Mouse (Mus musculus) heart, embryonic 11.5 days (tissue): Measurements from ENCODE around the gene Ccdc22. TPM values are rescaled to one million over a fixed set of nuclear protein-coding genes. Genes with fewer than 3 reads are reported as not detected.

ENCODE experiments used
- ATAC-seq: fragments of 200-750 bp; cut with Nextera tagmentation; replicated peaks from 2 replicates; pipeline ENCODE4 v1.8.0; 2017; ENCODE audit warnings: moderate library complexity; ENCODE audit not compliant: insufficient number of reproducible peaks, low FRiP score, low TSS enrichment
- H3K27ac ChIP-seq: fragments of 300-500 bp; sonication (generic); 2 replicates; pipeline ENCODE4 v1.5.1; 2014; ENCODE audit warnings: mild to moderate bottlenecking, low read depth, low read length
- H3K27me3 ChIP-seq: fragments of 300-500 bp; sonication (generic); 2 replicates; pipeline ENCODE4 v1.6.1; 2014; ENCODE audit warnings: mild to moderate bottlenecking, low read length, mixed read lengths; ENCODE audit not compliant: control insufficient read depth, insufficient read depth
- H3K36me3 ChIP-seq: fragments of 300-500 bp; sonication (generic); 2 replicates; pipeline ENCODE4 v1.6.1; 2014; ENCODE audit warnings: mild to moderate bottlenecking, low read length, moderate library complexity, mixed read lengths; ENCODE audit not compliant: control insufficient read depth, insufficient read depth
- H3K4me1 ChIP-seq: fragments of 300-500 bp; sonication (generic); 2 replicates; pipeline ENCODE4 v1.6.1; 2014; ENCODE audit warnings: low read length; ENCODE audit not compliant: control insufficient read depth, insufficient read depth
- H3K4me2 ChIP-seq: fragments of 300-500 bp; sonication (generic); 2 replicates; pipeline ENCODE4 v1.6.1; 2014; ENCODE audit warnings: mild to moderate bottlenecking, moderate library complexity
- H3K4me3 ChIP-seq: fragments of 300-500 bp; sonication (generic); 2 replicates; pipeline ENCODE4 v1.5.1; 2014; ENCODE audit warnings: low read depth, low read length
- H3K9ac ChIP-seq: fragments of 300-500 bp; sonication (generic); 2 replicates; pipeline ENCODE4 v1.6.1; 2014; ENCODE audit warnings: mild to moderate bottlenecking, low read depth, low read length, moderate library complexity
- H3K9me3 ChIP-seq: fragments of 300-500 bp; sonication (generic); replicated peaks from 2 replicates; pipeline ENCODE4 v1.6.1; 2016; ENCODE audit warnings: low read length; ENCODE audit not compliant: control insufficient read depth
- WGBS: fragments of 180-500 bp; shearing (Covaris S2); extraction: QIAGEN DNeasy Blood & Tissue Kit; methylation state at CpG from one replicate; pipeline ENCODE4 v1.1.7; 2014; ENCODE audit not compliant: insufficient replicate concordance; 5-methylcytosine and 5-hydroxymethylcytosine counted together
- polyA plus RNA-seq: library from polyadenylated mRNA; unstranded; fragments of >200 nt; fragmentation: Nextera tagmentation; extraction: Ambion mirVana; gene quantifications from 2 replicates; pipeline ENCODE4 v1.2.1, GENCODE M21; 2014

Gene Ccdc22
- polyA plus RNA-seq, 1 experiment from 2014 or later, result 17.4 TPM

DNA sequence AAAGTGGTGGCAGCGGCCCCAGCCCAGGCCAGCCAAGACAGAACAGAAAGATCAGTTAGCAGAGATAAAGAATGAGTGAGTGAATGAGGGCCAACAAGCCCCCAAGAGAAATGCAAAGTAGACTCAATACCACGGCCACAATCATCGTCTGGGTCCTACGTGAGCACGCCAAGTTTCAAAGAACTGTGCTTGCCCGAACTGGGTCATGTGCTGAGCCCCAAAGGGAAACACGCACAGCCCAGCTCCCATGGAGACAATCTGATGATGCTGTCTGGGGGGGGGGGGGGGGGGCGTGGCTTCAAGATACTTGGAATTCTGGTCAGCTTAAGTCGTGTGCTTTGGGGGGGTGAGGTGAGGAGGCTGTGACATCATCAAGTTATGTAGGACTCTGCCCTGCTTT is 37.8 kb downstream of the Ccdc22 start:
- no peak overlapping the region for H3K4me3 ChIP-seq
- no peaks in the 10 kb centered on the region for H3K9me3 ChIP-seq
- no peak overlapping the region for H3K4me2 ChIP-seq
- WGBS, result 61% methylated on average over 8 of the region's 9 CpGs
- no peaks in the 10 kb centered on the region for H3K36me3 ChIP-seq
- no peak overlapping the region for H3K9ac ChIP-seq
- no peaks in the 10 kb centered on the region for H3K4me1 ChIP-seq
- no peak overlapping the region for H3K27ac ChIP-seq
- ATAC-seq, result no peak
- H3K27me3 ChIP-seq, result no peaks in the 10 kb centered on the region

DNA sequence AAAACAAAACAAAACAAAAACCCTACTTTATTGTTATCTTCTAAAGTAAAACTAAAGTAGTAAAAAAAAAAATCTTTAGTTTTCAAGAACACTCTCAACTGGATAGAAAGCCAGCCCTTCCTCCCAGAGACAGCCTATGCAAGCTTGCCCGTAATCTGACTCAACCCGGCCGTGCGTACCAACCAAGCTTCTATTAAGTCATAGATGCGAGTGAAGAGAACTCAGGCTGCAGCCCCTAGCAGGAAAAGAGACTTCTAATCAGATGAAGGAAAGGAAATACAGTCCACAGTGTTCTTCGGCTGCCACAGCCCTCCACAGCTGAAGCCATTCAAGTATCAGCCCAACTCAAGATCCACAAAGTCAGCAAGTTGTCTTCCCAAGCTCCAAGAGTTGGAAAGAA is 39.0 kb downstream of the Ccdc22 start:
- H3K36me3 ChIP-seq, result no peaks in the 10 kb centered on the region
- WGBS, result 63% methylated on average over 6 of the region's 6 CpGs
- H3K4me2 ChIP-seq, result no peak overlapping the region
- H3K27me3 ChIP-seq, result no peaks in the 10 kb centered on the region
- no peaks in the 10 kb centered on the region for H3K9me3 ChIP-seq
- H3K27ac ChIP-seq, result no peak overlapping the region
- H3K9ac ChIP-seq, result no peak overlapping the region
- no peak overlapping the region for H3K4me3 ChIP-seq
- H3K4me1 ChIP-seq, result no peaks in the 10 kb centered on the region
- no peak for ATAC-seq

DNA sequence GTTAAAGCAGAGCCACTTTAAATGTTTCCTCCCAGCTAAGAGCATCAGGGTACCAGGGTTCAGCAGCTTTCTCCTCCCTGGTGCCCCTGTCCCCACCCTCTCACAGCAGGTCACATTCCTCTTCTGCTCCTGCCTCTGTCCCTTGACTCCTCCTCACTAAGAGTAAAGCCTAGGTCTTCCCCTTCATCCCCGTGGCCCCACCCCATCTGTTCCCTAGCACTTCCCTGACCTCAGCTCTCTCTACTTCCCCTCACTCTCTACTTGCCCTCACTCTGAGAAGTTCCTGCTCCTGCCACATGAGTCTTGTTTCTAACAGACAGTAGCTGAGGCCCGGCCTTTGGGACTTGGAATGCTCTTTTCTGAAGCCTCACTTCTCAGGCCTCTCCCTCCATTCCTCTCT is 42.2 kb downstream of the Ccdc22 start:
- Histone ChIP-seq H3K27me3 (no peaks in the 10 kb centered on the region), H3K4me1 (no peaks in the 10 kb centered on the region), H3K9me3 (no peaks in the 10 kb centered on the region), H3K27ac (no peak overlapping the region), H3K4me2 (no peak overlapping the region), H3K4me3 (no peak overlapping the region), H3K9ac (no peak overlapping the region), H3K36me3 (no peaks in the 10 kb centered on the region)
- WGBS, result 28% methylated on average over 2 of the region's 2 CpGs
- no peak for ATAC-seq

DNA sequence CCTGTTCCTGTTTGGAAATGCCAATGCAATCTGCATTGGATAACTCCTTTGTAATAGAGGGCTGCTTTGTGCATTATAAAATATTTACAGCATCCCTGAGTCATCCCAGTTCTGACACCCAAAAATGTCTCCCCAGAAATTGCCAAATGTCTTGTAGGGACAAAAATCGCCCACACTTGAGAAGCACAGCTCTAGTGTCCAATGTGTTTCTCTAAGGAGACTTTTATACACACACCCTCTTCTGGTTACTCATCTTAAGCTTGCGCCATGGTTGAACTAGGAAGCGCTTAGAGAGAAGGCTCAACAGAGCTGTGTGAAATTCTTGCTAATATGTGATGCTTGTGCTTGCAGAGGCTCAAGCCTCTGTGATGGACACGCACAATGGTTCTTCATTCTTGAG is 51.8 kb downstream of the Ccdc22 start:
- H3K27me3 ChIP-seq, result no peaks in the 10 kb centered on the region
- no peak overlapping the region for H3K4me3 ChIP-seq
- 84% methylated on average over 4 of the region's 4 CpGs for WGBS
- no peaks in the 10 kb centered on the region for H3K9me3 ChIP-seq
- no peak overlapping the region for H3K27ac ChIP-seq
- H3K9ac ChIP-seq, result no peak overlapping the region
- H3K4me2 ChIP-seq, result no peak overlapping the region
- ATAC-seq, result no peak
- no peaks in the 10 kb centered on the region for H3K36me3 ChIP-seq
- no peaks in the 10 kb centered on the region for H3K4me1 ChIP-seq

Other genes starting within 250 kb of the Ccdc22 start
- 0.33 and 0.48 TPM in 2 replicates for gene Usp27x, start 229.7 kb downstream of the Ccdc22 start, polyA plus RNA-seq
- 0.07 TPM in 1 of 2 replicates, not detected in the other for gene Foxp3, start 31.9 kb downstream of the Ccdc22 start, polyA plus RNA-seq
- 1.1 and 1.6 TPM in 2 replicates for gene Ppp1r3f, start 31.2 kb downstream of the Ccdc22 start, polyA plus RNA-seq
- not detected in 2 replicates for gene Cacna1f, start 1.6 kb upstream of the Ccdc22 start, polyA plus RNA-seq
- gene Syp, start 33.0 kb upstream of the Ccdc22 start, polyA plus RNA-seq, result 0.74 and 1.6 TPM in 2 replicates
- gene Prickle3, start 51.7 kb upstream of the Ccdc22 start, polyA plus RNA-seq, result 4.4 and 5.2 TPM in 2 replicates
- gene Plp2, start 65.9 kb upstream of the Ccdc22 start, polyA plus RNA-seq, result 171 and 181 TPM in 2 replicates
- not detected in 2 replicates for gene Magix, start 75.7 kb upstream of the Ccdc22 start, polyA plus RNA-seq
- gene Gpkow, start 91.6 kb upstream of the Ccdc22 start, polyA plus RNA-seq, result 31.2 and 35.7 TPM in 2 replicates
- 16.0 and 16.2 TPM in 2 replicates for gene Wdr45, start 108.8 kb upstream of the Ccdc22 start, polyA plus RNA-seq
- gene Gm45208, start 116.7 kb upstream of the Ccdc22 start, polyA plus RNA-seq, result 0.34 TPM in 1 of 2 replicates, not detected in the other
- gene Praf2, start 122.9 kb upstream of the Ccdc22 start, polyA plus RNA-seq, result 52.3 and 55.9 TPM in 2 replicates
- 5.2 and 8.5 TPM in 2 replicates for gene Ccdc120, start 145.4 kb upstream of the Ccdc22 start, polyA plus RNA-seq
- gene Tfe3, start 157.0 kb upstream of the Ccdc22 start, polyA plus RNA-seq, result 12.1 and 15.0 TPM in 2 replicates
- 26.5 and 26.8 TPM in 2 replicates for gene Gripap1, start 184.2 kb upstream of the Ccdc22 start, polyA plus RNA-seq
- 1.6 TPM in 2 replicates for gene Kcnd1, start 216.8 kb upstream of the Ccdc22 start, polyA plus RNA-seq
- 22.9 and 23.7 TPM in 2 replicates for gene Otud5, start 235.8 kb upstream of the Ccdc22 start, polyA plus RNA-seq